Mouse (Mus musculus) forebrain, embryonic 16.5 days (tissue): ENCODE data around the gene Prkca. TPM values are rescaled to one million over a fixed set of nuclear protein-coding genes. Genes with fewer than 3 reads are reported as not detected.

Experiments
- ATAC-seq: fragments of 200-750 bp; cut with Nextera tagmentation; 2 replicates; pipeline ENCODE4 v1.8.0; 2017; ENCODE audit warnings: mild to moderate bottlenecking, moderate library complexity
- H3K27ac ChIP-seq: fragments of 300-500 bp; sonication (generic); 2 replicates; pipeline ENCODE4 v1.5.1; 2014; ENCODE audit warnings: low read length, control low read depth
- H3K27me3 ChIP-seq: fragments of 300-500 bp; sonication (generic); replicated peaks from 2 replicates; pipeline ENCODE4 v1.6.1; 2014; ENCODE audit warnings: low read length; ENCODE audit not compliant: control insufficient read depth, insufficient read depth
- H3K36me3 ChIP-seq: fragments of 300-500 bp; sonication (generic); 2 replicates; pipeline ENCODE4 v1.6.1; 2014; ENCODE audit not compliant: control insufficient read depth, insufficient read depth
- H3K4me1 ChIP-seq: fragments of 300-500 bp; sonication (generic); replicated peaks from 2 replicates; pipeline ENCODE4 v1.6.1; 2014; ENCODE audit warnings: low read length; ENCODE audit not compliant: control insufficient read depth, insufficient read depth
- H3K4me2 ChIP-seq: fragments of 300-500 bp; sonication (generic); 2 replicates; pipeline ENCODE4 v1.6.1; 2014; ENCODE audit warnings: mild to moderate bottlenecking, low read length, control low read depth
- H3K4me3 ChIP-seq: fragments of 300-500 bp; sonication (generic); replicated peaks from 2 replicates; pipeline ENCODE4 v1.5.1; 2014; ENCODE audit warnings: mild to moderate bottlenecking, low read length, control low read depth
- H3K9ac ChIP-seq: fragments of 300-500 bp; sonication (generic); replicated peaks from 2 replicates; pipeline ENCODE4 v1.6.1; 2014; ENCODE audit warnings: low read depth, low read length, control low read depth
- H3K9me3 ChIP-seq: fragments of 300-500 bp; sonication (generic); 2 replicates; pipeline ENCODE4 v1.6.1; 2016; ENCODE audit warnings: low read length; ENCODE audit not compliant: control insufficient read depth
- WGBS: fragments of 180-500 bp; shearing (Covaris S2); extraction: QIAGEN DNeasy Blood & Tissue Kit; methylation state at CpG from one replicate; pipeline ENCODE4 v1.1.7; 2014; 5-methylcytosine and 5-hydroxymethylcytosine counted together
- polyA plus RNA-seq: library from polyadenylated mRNA; unstranded; fragments of >200 nt; fragmentation: Nextera tagmentation; extraction: Ambion mirVana; gene quantifications from 2 replicates; pipeline ENCODE4 v1.2.1, GENCODE M21; 2015

The Prkca gene
- polyA plus RNA-seq, 1 experiment from 2014 or later, result 7.5 TPM

DNA sequence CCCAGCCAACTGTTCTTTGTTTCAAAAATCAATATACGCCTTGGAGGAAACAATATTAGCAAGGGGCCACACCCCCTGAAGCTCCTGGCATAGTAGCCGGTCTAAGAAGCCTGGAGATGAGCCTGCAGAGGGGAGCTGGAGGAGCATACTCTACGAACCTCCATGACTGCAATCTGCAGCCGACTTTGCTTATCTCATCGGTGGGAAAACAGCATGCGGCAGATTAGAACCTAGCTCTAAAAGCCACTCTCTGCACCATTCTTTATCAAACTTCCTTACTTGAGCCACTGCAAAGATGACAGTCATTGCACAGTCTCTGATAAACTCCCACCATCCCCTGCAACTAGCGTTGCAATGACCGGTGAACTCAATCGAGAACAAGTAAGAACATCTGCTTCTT lies 194.5 kb downstream of the Prkca start:
- Histone ChIP-seq H3K27ac (no peak overlapping the region), H3K4me2 (no peak overlapping the region), H3K9ac (no peak overlapping the region), H3K27me3 (no peaks in the 10 kb centered on the region), H3K36me3 (no peaks in the 10 kb centered on the region), H3K9me3 (no peaks in the 10 kb centered on the region), H3K4me3 (no peak overlapping the region), H3K4me1 (peaks cover 44% of the 10 kb centered on the region)
- ATAC-seq, result no peak
- 64% methylated on average over 9 of the region's 9 CpGs for WGBS

GRCm38 (mm10) chr11:108148491-108148890 lies 195.2 kb downstream of the Prkca start:
- no peak overlapping the region for H3K4me3 ChIP-seq
- peak overlapping the region; percentile 31; the same call in 1 of the 2 replicates for H3K27ac ChIP-seq
- no peak overlapping the region for H3K4me2 ChIP-seq
- no peak overlapping the region for H3K9ac ChIP-seq
- ATAC-seq, result no peak
- WGBS, result 23% methylated on average over 4 of the region's 4 CpGs
- H3K4me1 ChIP-seq, result peaks cover 44% of the 10 kb centered on the region
- H3K27me3 ChIP-seq, result no peaks in the 10 kb centered on the region
- no peaks in the 10 kb centered on the region for H3K36me3 ChIP-seq
- no peaks in the 10 kb centered on the region for H3K9me3 ChIP-seq

DNA sequence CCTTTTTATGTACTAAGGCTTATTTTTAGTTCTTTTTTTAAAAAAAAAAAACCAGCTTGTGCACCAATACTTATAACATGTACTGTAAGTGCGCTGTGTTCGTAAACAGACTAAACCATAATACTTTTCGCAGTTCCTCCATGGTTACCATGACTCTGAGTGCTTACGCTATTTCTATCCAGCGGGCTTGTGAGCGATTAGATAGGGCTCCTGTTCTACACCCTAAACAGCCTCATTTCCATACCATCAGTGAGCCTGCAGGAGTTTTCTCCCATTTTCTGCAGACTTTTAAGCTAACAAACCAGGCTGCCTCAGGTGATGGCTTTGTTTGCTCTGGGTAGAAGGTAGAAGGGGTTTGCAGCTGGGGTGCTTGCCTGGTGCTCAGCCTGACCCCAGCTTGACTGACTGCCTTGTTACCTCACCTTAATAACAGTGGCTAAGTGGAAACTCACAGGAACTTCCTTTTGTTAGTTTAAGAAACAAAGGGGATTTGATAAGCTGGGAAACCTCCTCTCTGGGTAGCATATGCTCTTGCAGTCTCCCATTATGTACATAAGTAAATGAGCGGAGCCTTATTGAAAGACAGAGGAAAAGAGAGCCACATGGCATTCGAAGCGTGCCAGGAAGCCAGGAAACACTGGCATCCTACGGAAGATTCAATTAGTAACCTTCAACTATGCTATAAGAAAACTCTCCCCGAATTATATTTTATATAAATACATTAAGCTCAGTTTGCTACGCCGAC lies 197.8 kb downstream of the Prkca start:
- H3K4me2 ChIP-seq, result peak overlapping the region; percentile 45
- peak; percentile 81 for ATAC-seq

GRCm38 (mm10) chr11:108145128-108145527 lies 198.6 kb downstream of the Prkca start:
- Histone ChIP-seq H3K9ac (no peak overlapping the region), H3K4me2 (no peak overlapping the region), H3K4me3 (no peak overlapping the region), H3K27ac (peak overlapping the region; percentile 49; the same call in 1 of the 2 replicates), H3K36me3 (no peaks in the 10 kb centered on the region), H3K27me3 (no peaks in the 10 kb centered on the region), H3K4me1 (peaks cover 35% of the 10 kb centered on the region), H3K9me3 (no peaks in the 10 kb centered on the region)
- ATAC-seq, result no peak
- WGBS, result 51% methylated on average over 8 of the region's 8 CpGs

More for the DNA sequence above, 197.8 kb downstream of the Prkca start:
- 32% methylated on average over 13 of the region's 13 CpGs for WGBS
- no peaks in the 10 kb centered on the region for H3K36me3 ChIP-seq
- no peak overlapping the region for H3K4me3 ChIP-seq
- peaks cover 40% of the 10 kb centered on the region for H3K4me1 ChIP-seq
- no peaks in the 10 kb centered on the region for H3K9me3 ChIP-seq
- H3K27me3 ChIP-seq, result no peaks in the 10 kb centered on the region
- peak overlapping the region; percentile 95 for H3K27ac ChIP-seq
- H3K9ac ChIP-seq, result peak overlapping the region; percentile 48

DNA sequence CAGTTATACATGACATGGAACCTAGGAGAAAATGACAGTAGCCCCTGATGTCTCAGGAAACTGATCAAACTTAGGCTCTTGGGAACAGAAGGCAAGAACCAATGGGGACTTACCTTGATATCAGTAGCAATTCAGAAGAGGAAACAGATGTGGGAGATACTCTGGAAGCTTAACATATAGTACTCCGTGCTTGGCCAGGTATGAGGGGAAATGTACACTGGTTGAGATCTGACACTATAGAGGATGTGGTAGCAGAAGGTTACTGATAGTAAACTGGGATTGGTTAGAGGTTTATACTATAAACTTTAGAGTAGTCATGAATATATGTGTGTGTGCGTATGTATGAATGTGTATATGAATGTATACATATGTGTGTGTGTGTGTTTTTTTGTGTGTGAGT lies 200.0 kb downstream of the Prkca start:
- ATAC-seq, result no peak
- WGBS, result 95% methylated on average over 2 of the region's 2 CpGs
- H3K36me3 ChIP-seq, result no peaks in the 10 kb centered on the region
- H3K9me3 ChIP-seq, result no peaks in the 10 kb centered on the region
- H3K4me2 ChIP-seq, result no peak overlapping the region
- H3K9ac ChIP-seq, result no peak overlapping the region
- peaks cover 31% of the 10 kb centered on the region for H3K4me1 ChIP-seq
- H3K27ac ChIP-seq, result no peak overlapping the region
- H3K27me3 ChIP-seq, result no peaks in the 10 kb centered on the region
- H3K4me3 ChIP-seq, result no peak overlapping the region

DNA sequence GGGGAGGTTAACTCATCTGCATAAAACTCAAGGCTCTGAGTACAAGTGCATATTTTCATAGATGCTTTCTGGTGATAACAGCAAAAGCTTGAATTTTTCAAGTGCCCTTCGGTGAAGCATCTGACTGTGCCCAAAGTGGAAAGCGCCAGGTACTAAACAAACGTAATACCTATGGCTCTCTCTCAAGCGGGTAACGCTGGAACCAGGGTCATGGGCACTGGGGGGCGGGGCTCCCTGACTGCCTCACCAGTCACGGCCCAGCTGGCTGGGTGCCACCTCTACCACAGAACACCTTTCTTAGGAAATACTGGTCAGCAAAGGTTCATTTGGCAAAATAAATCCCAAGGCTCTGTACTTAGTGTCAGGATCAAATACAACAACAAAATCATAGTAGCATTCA lies 203.7 kb downstream of the Prkca start:
- Histone ChIP-seq H3K9me3 (no peaks in the 10 kb centered on the region), H3K4me2 (no peak overlapping the region), H3K4me3 (no peak overlapping the region), H3K27me3 (no peaks in the 10 kb centered on the region), H3K9ac (no peak overlapping the region), H3K36me3 (no peaks in the 10 kb centered on the region), H3K4me1 (peaks cover 30% of the 10 kb centered on the region), H3K27ac (0 out of 2 replicates have a peak overlapping the region, but pooled peaks have one; percentile 20)
- WGBS, result 66% methylated on average over 7 of the region's 7 CpGs
- ATAC-seq, result no peak

- H3K9ac ChIP-seq, result no peak overlapping the region
- H3K4me1 ChIP-seq, result peaks cover 27% of the 10 kb centered on the region
- H3K4me3 ChIP-seq, result no peak overlapping the region
- H3K27me3 ChIP-seq, result no peaks in the 10 kb centered on the region
- no peaks in the 10 kb centered on the region for H3K36me3 ChIP-seq
- H3K27ac ChIP-seq, result no peak overlapping the region
- H3K4me2 ChIP-seq, result no peak overlapping the region
- H3K9me3 ChIP-seq, result no peaks in the 10 kb centered on the region
- ATAC-seq, result peak; percentile 30; the same call in 1 of the 2 replicates
- WGBS, result 11% methylated on average over 3 of the region's 3 CpGs
These were observed 207.4 kb downstream of the Prkca start for GRCm38 (mm10) chr11:108136341-108136740.

DNA sequence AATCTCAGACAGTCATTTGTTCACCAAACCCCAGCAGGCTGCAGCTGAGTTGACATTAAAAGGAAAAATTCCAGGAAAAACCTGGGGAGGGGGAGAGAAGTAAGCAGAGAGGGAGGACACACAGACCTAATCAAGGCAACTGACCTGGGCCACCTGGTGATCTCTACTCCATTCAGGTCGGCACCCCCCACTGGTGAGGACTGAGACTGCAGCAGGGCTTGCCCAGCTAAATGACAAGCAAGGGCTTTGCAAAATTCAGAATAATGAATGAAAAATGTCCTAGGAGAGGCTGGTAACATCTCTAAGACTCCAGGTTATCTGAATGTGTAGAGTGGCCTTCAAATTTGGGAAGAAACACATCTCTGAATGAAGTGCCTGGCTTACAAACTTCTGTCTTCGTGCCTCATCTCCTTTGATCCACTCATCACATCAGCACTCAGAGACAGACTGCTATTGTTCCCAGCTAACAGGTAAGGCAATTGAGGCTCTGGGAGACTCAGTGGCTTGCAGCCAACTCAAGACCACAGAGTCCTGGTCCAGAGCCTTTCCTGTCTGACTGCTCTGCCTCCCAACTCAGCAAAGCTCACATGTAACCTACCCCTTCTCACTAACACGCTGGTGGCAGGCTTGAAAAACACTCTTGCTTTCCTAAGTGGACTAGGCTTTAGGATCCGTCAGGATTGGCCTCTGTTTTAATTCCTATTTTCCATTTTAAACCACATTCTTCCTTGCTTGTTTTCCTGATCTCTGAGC lies 208.1 kb downstream of the Prkca start:
- ATAC-seq, result no peak
- Histone ChIP-seq H3K9me3 (no peaks in the 10 kb centered on the region), H3K27me3 (no peaks in the 10 kb centered on the region), H3K4me1 (peaks cover 24% of the 10 kb centered on the region), H3K27ac (peak overlapping the region; percentile 39; the same call in 1 of the 2 replicates), H3K4me3 (no peak overlapping the region), H3K36me3 (no peaks in the 10 kb centered on the region), H3K9ac (no peak overlapping the region), H3K4me2 (no peak overlapping the region)
- 14% methylated on average over 4 of the region's 4 CpGs for WGBS

DNA sequence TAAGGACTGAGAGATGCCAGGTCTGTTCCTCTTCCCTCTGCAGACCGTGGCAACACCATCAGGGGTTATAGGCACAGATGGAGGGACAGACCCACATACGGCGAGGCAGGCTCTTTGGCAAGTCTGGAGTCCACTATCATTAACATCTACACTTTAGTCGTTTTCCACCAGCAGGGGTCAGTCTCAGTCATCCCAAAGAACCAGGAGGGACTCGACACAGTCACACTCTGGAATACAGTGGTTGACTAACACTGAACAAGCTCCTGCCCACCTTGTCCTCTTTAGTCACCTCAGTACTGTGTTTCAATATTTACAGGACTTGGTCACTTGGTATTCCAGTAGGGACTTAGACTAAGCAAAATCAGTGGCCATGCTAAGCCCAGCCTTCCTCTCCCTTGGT lies 215.1 kb downstream of the Prkca start:
- H3K9ac ChIP-seq, result no peak overlapping the region
- H3K4me3 ChIP-seq, result no peak overlapping the region
- H3K4me1 ChIP-seq, result no peaks in the 10 kb centered on the region
- H3K27ac ChIP-seq, result no peak overlapping the region
- H3K27me3 ChIP-seq, result 0 out of 2 replicates have a peak, but pooled peaks cover 2% of the 10 kb centered on the region
- no peaks in the 10 kb centered on the region for H3K36me3 ChIP-seq
- no peak overlapping the region for H3K4me2 ChIP-seq
- no peaks in the 10 kb centered on the region for H3K9me3 ChIP-seq
- ATAC-seq, result peak; percentile 57
- 37% methylated on average over 5 of the region's 5 CpGs for WGBS
